Mouse (Mus musculus) lung, adult 2 months (tissue): ENCODE data around the gene Gm281.

Experiments
- CTCF ChIP-seq: fragments of 200-500 bp; IDR thresholded peaks from 2 replicates; pipeline ENCODE4 v1.5.1; 2011; ENCODE audit warnings: mild to moderate bottlenecking, low read length, control low read depth; ENCODE audit not compliant: insufficient read depth
- POLR2A ChIP-seq: fragments of 200-500 bp; IDR thresholded peaks from 2 replicates; pipeline ENCODE4 v1.6.1; 2011; ENCODE audit warnings: low read depth, mild to moderate bottlenecking, control low read depth, low read length, borderline replicate concordance; ENCODE audit errors: extremely low read depth

DNA sequence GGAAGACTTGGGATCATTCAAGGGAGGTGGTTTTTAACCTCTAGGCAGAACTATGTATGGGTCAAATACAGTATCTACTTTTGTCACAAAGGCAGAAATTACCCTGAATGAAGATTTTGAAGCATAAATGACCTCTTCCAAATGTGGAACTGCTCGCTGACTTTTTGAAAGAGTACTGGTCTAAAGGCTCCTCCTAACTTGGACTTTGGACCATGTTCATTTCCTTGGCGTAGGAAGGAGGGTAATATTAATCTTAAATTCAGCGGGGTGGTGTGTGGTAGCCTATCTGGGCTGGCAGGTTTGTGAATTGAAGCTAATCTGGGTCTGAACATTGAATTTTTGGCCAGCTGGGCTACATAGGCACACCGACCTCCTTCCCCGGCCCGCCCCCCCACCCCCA lies 48.2 kb upstream of the Gm281 start:
- TF ChIP-seq CTCF (no peak), POLR2A (no peak)
